8 mouse cellular contexts compared by ENCODE assay signal in the genomic region with DNA sequence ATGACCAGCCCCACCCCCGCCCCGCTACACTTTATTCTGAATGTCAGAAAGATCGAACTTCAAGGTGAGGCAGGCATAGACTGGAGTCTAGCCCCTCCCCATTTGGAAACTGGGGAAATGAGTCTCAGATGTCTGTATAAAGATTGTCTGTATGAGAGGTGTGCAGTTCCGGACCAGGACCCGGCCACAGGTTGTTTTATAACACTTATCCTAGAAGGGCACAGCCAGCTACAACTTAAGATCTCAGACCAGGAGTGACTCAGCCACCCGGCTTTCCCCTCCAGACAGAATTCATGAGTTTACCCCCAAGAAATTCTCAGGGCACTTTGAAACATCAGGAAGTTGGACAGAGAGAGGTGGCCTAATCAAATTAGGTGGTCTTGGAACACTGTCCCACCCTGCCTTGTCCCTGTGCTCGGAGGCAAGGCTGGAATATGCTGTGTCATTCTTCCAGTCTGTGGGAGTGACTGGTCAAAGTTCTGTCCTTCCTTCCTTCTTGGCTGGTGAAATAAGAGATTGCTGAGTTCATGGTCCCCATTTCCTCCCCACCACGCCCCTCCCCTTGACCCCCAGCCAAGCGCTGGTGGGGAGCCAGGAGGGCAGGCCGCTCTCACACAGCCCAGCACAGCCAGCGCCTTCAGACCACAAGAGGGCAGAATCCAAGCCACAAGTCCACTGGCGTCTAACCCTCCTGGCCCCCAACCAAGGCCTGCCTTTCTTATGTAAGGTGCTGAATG. TPM values are rescaled to one million over a fixed set of nuclear protein-coding genes. Genes with fewer than 3 reads are reported as not detected.
A peak's percentile ranks its signal among the peaks of the same experiment; 100 is the strongest.
DNase-seq lines count a peak whose midpoint lies in the region; ATAC-seq and TF ChIP-seq lines count a peak whose summit lies in the region.

No protein-coding gene starts in this region.

- H3K4me2 ChIP-seq in hindbrain, embryonic 11.5 days (replicated peaks; ENCODE audit: low read depth, low read length), result no peak overlapping the region
- H3K4me2 ChIP-seq in hindbrain, embryonic 14.5 days (replicated peaks), result no peak overlapping the region
- no peak overlapping the region for H3K4me2 ChIP-seq in limb, embryonic 12.5 days
- H3K4me2 ChIP-seq in stomach, postnatal 0 days (replicated peaks; ENCODE audit: low read depth), result peak overlapping the region; percentile 31

- H3K27ac ChIP-seq in hindbrain, embryonic 11.5 days (ENCODE audit: low read depth, low read length), result no peak overlapping the region
- no peak overlapping the region for H3K27ac ChIP-seq in hindbrain, embryonic 14.5 days
- peak overlapping the region; percentile 45; the same call in 1 of the 2 replicates for H3K27ac ChIP-seq in limb, embryonic 12.5 days
- H3K27ac ChIP-seq in stomach, postnatal 0 days (replicated peaks), result peak overlapping the region; percentile 81

- TF ChIP-seq EP300 in stomach, postnatal 0 days (optimal IDR thresholded peaks at IDR 0.05), result no peak

- H3K27me3 ChIP-seq in hindbrain, embryonic 11.5 days (ENCODE audit: control insufficient read depth, insufficient read depth, low read length), result no peaks in the 10 kb centered on the region
- no peaks in the 10 kb centered on the region for H3K27me3 ChIP-seq in hindbrain, embryonic 14.5 days (ENCODE audit: control insufficient read depth, insufficient read depth, low read length)
- H3K27me3 ChIP-seq in limb, embryonic 12.5 days, result no peaks in the 10 kb centered on the region
- H3K27me3 ChIP-seq in stomach, postnatal 0 days (ENCODE audit: control insufficient read depth, insufficient read depth, low read length), result no peaks in the 10 kb centered on the region

- no peak for ATAC-seq in hindbrain, embryonic 11.5 days (ENCODE audit: low FRiP score)
- ATAC-seq in hindbrain, embryonic 14.5 days (ENCODE audit: low FRiP score), result no peak
- peak; percentile 47; the same call in 1 of the 2 replicates for ATAC-seq in limb, embryonic 12.5 days (ENCODE audit: insufficient number of reproducible peaks, insufficient read depth, low FRiP score, low TSS enrichment, low read depth)
- peak; percentile 95 for ATAC-seq in stomach, postnatal 0 days (ENCODE audit: low FRiP score, low TSS enrichment)

- no peak overlapping the region for H3K4me3 ChIP-seq in hindbrain, embryonic 11.5 days (ENCODE audit: low read depth, low read length)
- H3K4me3 ChIP-seq in hindbrain, embryonic 14.5 days (replicated peaks; ENCODE audit: low read length), result no peak overlapping the region
- H3K4me3 ChIP-seq in limb, embryonic 12.5 days (replicated peaks), result no peak overlapping the region
- H3K4me3 ChIP-seq in stomach, postnatal 0 days (ENCODE audit: low read depth, low read length), result no peak overlapping the region; the same call in 1 of the 2 replicates

- no peaks in the 10 kb centered on the region for H3K9me3 ChIP-seq in hindbrain, embryonic 11.5 days (ENCODE audit: control insufficient read depth, low read length)
- H3K9me3 ChIP-seq in hindbrain, embryonic 14.5 days (ENCODE audit: control insufficient read depth, low read length), result no peaks in the 10 kb centered on the region
- no peaks in the 10 kb centered on the region for H3K9me3 ChIP-seq in limb, embryonic 12.5 days
- H3K9me3 ChIP-seq in stomach, postnatal 0 days (ENCODE audit: control insufficient read depth, low read length), result no peaks in the 10 kb centered on the region

- WGBS in hindbrain, embryonic 11.5 days, result 56% methylated on average over 12 of the region's 12 CpGs
- 55% methylated on average over 12 of the region's 12 CpGs for WGBS in hindbrain, embryonic 14.5 days
- 55% methylated on average over 12 of the region's 12 CpGs for WGBS in limb, embryonic 12.5 days
- 43% methylated on average over 12 of the region's 12 CpGs for WGBS in stomach, postnatal 0 days

- DNase-seq in hindbrain, embryonic 11.5 days (ENCODE audit: low spot score), result peak; percentile 25
- DNase-seq in hindbrain, embryonic 14.5 days (ENCODE audit: low spot score), result no peak
- DNase-seq in cerebellum, adult 9-11 months, result peak; percentile 78
- peak; percentile 88 to 92 for DNase-seq in gastrocnemius, postnatal 4 days (ENCODE audit: low spot score in 2 of 2)
- peak; percentile 100 for DNase-seq in kidney, adult 9 months
- DNase-seq in naive thymus-derived CD4-positive, alpha-beta T cell, adult 2 months (ENCODE audit: low read depth), result peak; percentile 27
- DNase-seq in stomach, postnatal 0 days (ENCODE audit: low spot score), result peak; percentile 97

- no peak overlapping the region for H3K9ac ChIP-seq in hindbrain, embryonic 11.5 days (ENCODE audit: low read depth, low read length)
- H3K9ac ChIP-seq in hindbrain, embryonic 14.5 days, result no peak overlapping the region
- no peak overlapping the region for H3K9ac ChIP-seq in limb, embryonic 12.5 days (replicated peaks)
- H3K9ac ChIP-seq in stomach, postnatal 0 days (ENCODE audit: low read length), result no peak overlapping the region

- H3K36me3 ChIP-seq in hindbrain, embryonic 11.5 days (ENCODE audit: control insufficient read depth, insufficient read depth, low read length), result 0 out of 2 replicates have a peak, but pooled peaks cover 6% of the 10 kb centered on the region
- H3K36me3 ChIP-seq in hindbrain, embryonic 14.5 days (replicated peaks; ENCODE audit: control insufficient read depth, insufficient read depth), result peaks cover 8% of the 10 kb centered on the region
- peaks cover 24% of the 10 kb centered on the region for H3K36me3 ChIP-seq in limb, embryonic 12.5 days
- peaks cover 13% of the 10 kb centered on the region for H3K36me3 ChIP-seq in stomach, postnatal 0 days (ENCODE audit: control insufficient read depth, insufficient read depth, low read length)

- TF ChIP-seq CTCF in stomach, postnatal 0 days (IDR thresholded peaks at IDR 0.05; ENCODE audit: low read depth), result peak; percentile 92

- no peaks in the 10 kb centered on the region for H3K4me1 ChIP-seq in hindbrain, embryonic 11.5 days (replicated peaks; ENCODE audit: control insufficient read depth, insufficient read depth, low read length)
- no peaks in the 10 kb centered on the region for H3K4me1 ChIP-seq in hindbrain, embryonic 14.5 days (replicated peaks; ENCODE audit: control insufficient read depth, insufficient read depth, low read length)
- peaks cover 9% of the 10 kb centered on the region for H3K4me1 ChIP-seq in limb, embryonic 12.5 days (replicated peaks)
- H3K4me1 ChIP-seq in stomach, postnatal 0 days (replicated peaks; ENCODE audit: control insufficient read depth, insufficient read depth), result peaks cover 6% of the 10 kb centered on the region

RNA-seq across cellular contexts. Expression of a gene that starts 9.7 kb away (rescaled TPM):
- polyA plus RNA-seq in hindbrain, embryonic 11.5 days (2014; fragmentation: Nextera tagmentation; extraction: Ambion mirVana), result 36.0 and 63.3 TPM in 2 replicates
- 54.5 and 58.7 TPM in 2 replicates for polyA plus RNA-seq in hindbrain, embryonic 14.5 days (2014; fragmentation: Nextera tagmentation; extraction: Ambion mirVana)
- total RNA-seq in gastrocnemius, postnatal 4 days (2021), result 100 to 1,000 TPM; 140 to 143 TPM
- 236 and 264 TPM in 2 replicates for polyA plus RNA-seq in limb, embryonic 12.5 days (2016; fragmentation: Nextera tagmentation; extraction: Ambion mirVana)
- 136 and 145 TPM in 2 replicates for polyA plus RNA-seq in stomach, postnatal 0 days (2015; fragmentation: Nextera tagmentation; extraction: Ambion mirVana)

RNA-seq across cellular contexts. Expression of a gene that starts 34.8 kb away (rescaled TPM):
- 1.8 and 2.8 TPM in 2 replicates for polyA plus RNA-seq in hindbrain, embryonic 11.5 days (2014; fragmentation: Nextera tagmentation; extraction: Ambion mirVana)
- 1.2 and 1.5 TPM in 2 replicates for polyA plus RNA-seq in hindbrain, embryonic 14.5 days (2014; fragmentation: Nextera tagmentation; extraction: Ambion mirVana)
- total RNA-seq in gastrocnemius, postnatal 4 days (2021), result 10 to 100 TPM; 10.6 to 11.5 TPM
- polyA plus RNA-seq in limb, embryonic 12.5 days (2016; fragmentation: Nextera tagmentation; extraction: Ambion mirVana), result 2.8 and 3.3 TPM in 2 replicates
- 2.3 and 2.6 TPM in 2 replicates for polyA plus RNA-seq in stomach, postnatal 0 days (2015; fragmentation: Nextera tagmentation; extraction: Ambion mirVana)

RNA-seq across cellular contexts. Expression of a gene that starts 38.2 kb away (rescaled TPM):
- 61.8 and 66.5 TPM in 2 replicates for polyA plus RNA-seq in hindbrain, embryonic 11.5 days (2014; fragmentation: Nextera tagmentation; extraction: Ambion mirVana)
- polyA plus RNA-seq in hindbrain, embryonic 14.5 days (2014; fragmentation: Nextera tagmentation; extraction: Ambion mirVana), result 58.9 and 66.6 TPM in 2 replicates
- 10 to 100 TPM; 79.0 to 81.4 TPM for total RNA-seq in gastrocnemius, postnatal 4 days (2021)
- polyA plus RNA-seq in limb, embryonic 12.5 days (2016; fragmentation: Nextera tagmentation; extraction: Ambion mirVana), result 51.8 and 58.4 TPM in 2 replicates
- 25.0 and 28.6 TPM in 2 replicates for polyA plus RNA-seq in stomach, postnatal 0 days (2015; fragmentation: Nextera tagmentation; extraction: Ambion mirVana)

RNA-seq across cellular contexts. Expression of a gene that starts 38.7 kb away (rescaled TPM):
- polyA plus RNA-seq in hindbrain, embryonic 11.5 days (2014; fragmentation: Nextera tagmentation; extraction: Ambion mirVana), result 2.1 and 3.8 TPM in 2 replicates
- polyA plus RNA-seq in hindbrain, embryonic 14.5 days (2014; fragmentation: Nextera tagmentation; extraction: Ambion mirVana), result 4.4 and 5.0 TPM in 2 replicates
- total RNA-seq in gastrocnemius, postnatal 4 days (2021), result 1 to 10 TPM; 4.3 to 5.7 TPM
- 1.8 and 1.9 TPM in 2 replicates for polyA plus RNA-seq in limb, embryonic 12.5 days (2016; fragmentation: Nextera tagmentation; extraction: Ambion mirVana)
- 0.50 and 0.56 TPM in 2 replicates for polyA plus RNA-seq in stomach, postnatal 0 days (2015; fragmentation: Nextera tagmentation; extraction: Ambion mirVana)

RNA-seq across cellular contexts. Expression of a gene that starts 38.7 kb away (rescaled TPM):
- not detected in 2 replicates for polyA plus RNA-seq in hindbrain, embryonic 11.5 days (2014; fragmentation: Nextera tagmentation; extraction: Ambion mirVana)
- polyA plus RNA-seq in hindbrain, embryonic 14.5 days (2014; fragmentation: Nextera tagmentation; extraction: Ambion mirVana), result not detected in 2 replicates
- not detected for total RNA-seq in gastrocnemius, postnatal 4 days (2021)
- not detected in 2 replicates for polyA plus RNA-seq in limb, embryonic 12.5 days (2016; fragmentation: Nextera tagmentation; extraction: Ambion mirVana)
- polyA plus RNA-seq in stomach, postnatal 0 days (2015; fragmentation: Nextera tagmentation; extraction: Ambion mirVana), result not detected in 2 replicates

Comparison
In these comparisons a context has a peak if more than half of its experiments do, and no peak if none do; other contexts are left out.
1. ATAC-seq: peak in limb, embryonic 12.5 days (single experiment) and stomach, postnatal 0 days (single experiment); none in hindbrain, embryonic 11.5 days (single experiment) and hindbrain, embryonic 14.5 days (single experiment).
2. H3K27ac ChIP-seq: peak in limb, embryonic 12.5 days (single experiment) and stomach, postnatal 0 days (single experiment); none in hindbrain, embryonic 11.5 days (single experiment) and hindbrain, embryonic 14.5 days (single experiment).